Mouse (Mus musculus) bone marrow macrophage, adult 2 months (primary cell): ENCODE data around the gene Olfr481.

Experiments
- CTCF ChIP-seq: IDR thresholded peaks from 2 replicates; pipeline ENCODE4 v1.5.1; 2012; ENCODE audit warnings: low read depth, mild to moderate bottlenecking, low read length, moderate library complexity
- POLR2A ChIP-seq: IDR thresholded peaks from 2 replicates; pipeline ENCODE4 v1.6.1; 2012; ENCODE audit warnings: mild to moderate bottlenecking, low read depth, low read length, borderline replicate concordance

DNA sequence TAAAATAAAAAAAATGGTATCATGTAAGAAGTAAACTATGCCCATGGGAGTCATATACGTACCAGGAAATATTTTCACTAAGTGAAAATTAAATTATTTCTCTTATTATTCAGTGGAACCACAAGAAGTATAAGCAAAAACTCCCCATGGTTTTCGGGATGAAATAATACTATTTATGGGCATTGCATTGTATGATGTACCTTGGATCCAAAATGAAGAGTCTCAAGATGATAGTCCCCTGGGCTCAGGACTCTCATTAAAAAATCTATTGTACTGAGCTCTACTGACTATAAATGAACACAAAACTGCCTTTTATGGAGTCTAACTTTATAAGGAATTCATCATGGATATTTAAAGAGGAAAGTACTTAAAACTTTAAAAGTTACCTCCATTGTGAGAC lies 29.3 kb upstream of the Olfr481 start, which contains the start of gene Olfr479:
- TF ChIP-seq CTCF = no peak
- no peak for TF ChIP-seq POLR2A
